Mouse (Mus musculus) kidney, postnatal 0 days (tissue): ENCODE data around the gene Eefsec. TPM values are rescaled to one million over a fixed set of nuclear protein-coding genes. Genes with fewer than 3 reads are reported as not detected.

Experiments
- ATAC-seq: fragments of 200-750 bp; cut with Nextera tagmentation; replicated peaks from 2 replicates; pipeline ENCODE4 v1.8.0; 2017; ENCODE audit warnings: low read depth, moderate number of reproducible peaks, moderate TSS enrichment, moderate library complexity; ENCODE audit not compliant: low FRiP score
- DNase-seq: peaks from one replicate; pipeline ENCODE4 v3.0.0-alpha.2; 2016; ENCODE audit warnings: low spot score
- H3K27ac ChIP-seq: fragments of 300-500 bp; sonication (generic); 2 replicates; pipeline ENCODE4 v1.5.1; 2014; ENCODE audit warnings: mild to moderate bottlenecking
- H3K27me3 ChIP-seq: fragments of 300-500 bp; sonication (generic); 2 replicates; pipeline ENCODE4 v1.6.1; 2014; ENCODE audit warnings: low read length, mixed read lengths; ENCODE audit not compliant: insufficient read depth
- H3K36me3 ChIP-seq: fragments of 300-500 bp; sonication (generic); 2 replicates; pipeline ENCODE4 v1.6.1; 2014; ENCODE audit warnings: low read length, mixed read lengths; ENCODE audit not compliant: insufficient read depth
- H3K4me1 ChIP-seq: fragments of 300-500 bp; sonication (generic); replicated peaks from 2 replicates; pipeline ENCODE4 v1.6.1; 2014; ENCODE audit warnings: antibody characterized with exemption, low read length, mixed read lengths; ENCODE audit not compliant: insufficient read depth
- H3K4me2 ChIP-seq: fragments of 300-500 bp; sonication (generic); 2 replicates; pipeline ENCODE4 v1.6.1; 2014; ENCODE audit warnings: mild to moderate bottlenecking, low read length, moderate library complexity, mixed read lengths
- H3K4me3 ChIP-seq: fragments of 300-500 bp; sonication (generic); replicated peaks from 2 replicates; pipeline ENCODE4 v1.5.1; 2014; ENCODE audit warnings: low read depth, low read length
- H3K9ac ChIP-seq: fragments of 300-500 bp; sonication (generic); 2 replicates; pipeline ENCODE4 v1.6.1; 2014; ENCODE audit warnings: low read depth, low read length
- H3K9me3 ChIP-seq: fragments of 300-500 bp; sonication (generic); replicated peaks from 2 replicates; pipeline ENCODE4 v1.6.1; 2016; ENCODE audit warnings: low read length, inconsistent platforms, mixed read lengths
- CTCF ChIP-seq: IDR thresholded peaks from 2 replicates; pipeline ENCODE4 v1.5.1; 2016; ENCODE audit warnings: antibody characterized with exemption, low read depth, mild to moderate bottlenecking, moderate library complexity
- WGBS: fragments of 180-500 bp; shearing (Covaris S2); extraction: QIAGEN DNeasy Blood & Tissue Kit; methylation state at CpG from one replicate; pipeline ENCODE4 v1.1.7; 2014; 5-methylcytosine and 5-hydroxymethylcytosine counted together
- polyA plus RNA-seq: library from polyadenylated mRNA; unstranded; fragments of >200 nt; fragmentation: Nextera tagmentation; extraction: Ambion mirVana; gene quantifications from 2 replicates; pipeline ENCODE4 v1.2.1, GENCODE M21; 2015

Eefsec gene
- polyA plus RNA-seq, 1 experiment from 2014 or later: 34.8 TPM

- H3K27ac ChIP-seq: no peak overlapping the region
- DNase-seq (peak; percentile 13), ATAC-seq (no peak)
- no peak overlapping the region for H3K4me2 ChIP-seq
- WGBS: 70% methylated on average over 7 of the region's 7 CpGs
- no peaks in the 10 kb centered on the region for H3K9me3 ChIP-seq
- 0 out of 2 replicates have a peak, but pooled peaks cover 5% of the 10 kb centered on the region for H3K4me1 ChIP-seq
- H3K27me3 ChIP-seq: no peaks in the 10 kb centered on the region
- H3K4me3 ChIP-seq: no peak overlapping the region
- TF ChIP-seq CTCF: no peak
- peaks cover 4% of the 10 kb centered on the region; the same call in 1 of the 2 replicates for H3K36me3 ChIP-seq
- H3K9ac ChIP-seq: no peak overlapping the region
Observed at GRCm38 (mm10) chr6:88374247-88374646, 72.1 kb downstream of the Eefsec start.

GRCm38 (mm10) chr6:88369851-88370635, 76.3 kb downstream of the Eefsec start:
- no peaks in the 10 kb centered on the region for H3K9me3 ChIP-seq
- 27% methylated on average over 8 of the region's 8 CpGs for WGBS
- H3K4me2 ChIP-seq: no peak overlapping the region
- no peaks in the 10 kb centered on the region for H3K36me3 ChIP-seq
- no peak for TF ChIP-seq CTCF
- peak; percentile 65; the same call in 1 of the 2 replicates for ATAC-seq
- H3K4me3 ChIP-seq: no peak overlapping the region
- H3K27me3 ChIP-seq: no peaks in the 10 kb centered on the region
- peak; percentile 76 for DNase-seq
- H3K4me1 ChIP-seq: 0 out of 2 replicates have a peak, but pooled peaks cover 5% of the 10 kb centered on the region
- H3K27ac ChIP-seq: no peak overlapping the region
- H3K9ac ChIP-seq: no peak overlapping the region

GRCm38 (mm10) chr6:88363475-88364012, 82.8 kb downstream of the Eefsec start:
- H3K4me1 ChIP-seq: no peaks in the 10 kb centered on the region
- no peak overlapping the region for H3K9ac ChIP-seq
- H3K27me3 ChIP-seq: no peaks in the 10 kb centered on the region
- no peak overlapping the region for H3K4me3 ChIP-seq
- H3K4me2 ChIP-seq: no peak overlapping the region
- no peak for ATAC-seq
- H3K9me3 ChIP-seq: no peaks in the 10 kb centered on the region
- TF ChIP-seq CTCF: no peak
- peak; percentile 32 for DNase-seq
- no peak overlapping the region for H3K27ac ChIP-seq
- H3K36me3 ChIP-seq: no peaks in the 10 kb centered on the region
- 22% methylated on average over 1 of the region's 1 CpGs for WGBS

- Histone ChIP-seq H3K4me2 (no peak overlapping the region), H3K27me3 (no peaks in the 10 kb centered on the region), H3K4me1 (no peaks in the 10 kb centered on the region), H3K27ac (no peak overlapping the region), H3K9ac (no peak overlapping the region), H3K36me3 (no peaks in the 10 kb centered on the region), H3K9me3 (no peaks in the 10 kb centered on the region), H3K4me3 (no peak overlapping the region)
- no peak for ATAC-seq
- 79% methylated on average over 1 of the region's 1 CpGs for WGBS
- TF ChIP-seq CTCF: no peak
- DNase-seq: no peak
Observed at GRCm38 (mm10) chr6:88361096-88361495, 85.2 kb downstream of the Eefsec start.

- ATAC-seq (no peak), DNase-seq (no peak)
- Histone ChIP-seq H3K27me3 (no peaks in the 10 kb centered on the region), H3K36me3 (no peaks in the 10 kb centered on the region), H3K4me1 (no peaks in the 10 kb centered on the region), H3K9me3 (no peaks in the 10 kb centered on the region), H3K27ac (no peak overlapping the region), H3K4me3 (no peak overlapping the region), H3K9ac (no peak overlapping the region), H3K4me2 (no peak overlapping the region)
- no peak for TF ChIP-seq CTCF
Observed at GRCm38 (mm10) chr6:88358210-88358609, 88.1 kb downstream of the Eefsec start.

- no peak overlapping the region for H3K4me2 ChIP-seq
- no peak for TF ChIP-seq CTCF
- H3K4me1 ChIP-seq: no peaks in the 10 kb centered on the region
- WGBS: 58% methylated on average over 3 of the region's 3 CpGs
- H3K4me3 ChIP-seq: no peak overlapping the region
- H3K27ac ChIP-seq: no peak overlapping the region
- H3K9ac ChIP-seq: no peak overlapping the region
- DNase-seq: no peak
- no peaks in the 10 kb centered on the region for H3K27me3 ChIP-seq
- no peak for ATAC-seq
- no peaks in the 10 kb centered on the region for H3K36me3 ChIP-seq
- no peaks in the 10 kb centered on the region for H3K9me3 ChIP-seq
Observed at GRCm38 (mm10) chr6:88355866-88356265, 90.5 kb downstream of the Eefsec start.
